Mouse (Mus musculus) CH12.LX (cell line): ENCODE measurements around the gene Ddah2. TPM values are rescaled to one million over a fixed set of nuclear protein-coding genes. Genes with fewer than 3 reads are reported as not detected.

ENCODE experiments used
- DNase-seq: peaks from one replicate; pipeline ENCODE4 v3.0.0-alpha.2; 2013; ENCODE audit errors: extremely low read depth
- H3K27ac ChIP-seq: 2 replicates; pipeline ENCODE4 v1.5.1; 2012; ENCODE audit warnings: low read depth, mild to moderate bottlenecking, control low read depth, moderate library complexity; ENCODE audit not compliant: insufficient read depth
- H3K27me3 ChIP-seq: replicated peaks from 2 replicates; pipeline ENCODE3; 2012; ENCODE audit warnings: inconsistent platforms
- H3K36me3 ChIP-seq, 2 experiments: replicated peaks in 1 of 2; 2 replicates each; pipeline versions ENCODE3 to v1.6.1; 2012; ENCODE audit warnings: inconsistent platforms in 1 of 2, low read length in 1 of 2, mild to moderate bottlenecking in 1 of 2, mixed read lengths in 1 of 2, moderate library complexity in 1 of 2; ENCODE audit not compliant: control insufficient read depth in 1 of 2, insufficient read depth in 1 of 2
- H3K4me1 ChIP-seq, 2 experiments: 2 replicates each; pipeline ENCODE4 v1.6.1; 2012; ENCODE audit warnings: inconsistent platforms in 1 of 2, moderate library complexity in 1 of 2; ENCODE audit not compliant: insufficient read depth in 2 of 2, control insufficient read depth in 1 of 2
- H3K4me2 ChIP-seq: 2 replicates; pipeline ENCODE4 v1.6.1; 2012; ENCODE audit warnings: low read depth, mild to moderate bottlenecking, control low read depth; ENCODE audit not compliant: poor library complexity, insufficient read depth, severe bottlenecking
- H3K4me3 ChIP-seq, 3 experiments: fragments of 150-350 bp in 1 of 3; sonication (generic) in 1 of 3; replicated peaks in 1 of 3; 2 replicates each; pipeline versions ENCODE3 to v1.5.1; 2011 to 2012; ENCODE audit warnings: low read depth in 2 of 3, low read length in 2 of 3, mild to moderate bottlenecking in 2 of 3, moderate library complexity in 2 of 3, control low read depth in 1 of 3, improper control_type of control experiment in 1 of 3, inconsistent platforms in 1 of 3, mixed read lengths in 1 of 3; ENCODE audit not compliant: poor library complexity in 1 of 3
- H3K79me2 ChIP-seq: replicated peaks from 2 replicates; pipeline ENCODE4 v1.6.1; 2012; ENCODE audit warnings: mild to moderate bottlenecking, moderate library complexity; ENCODE audit not compliant: control insufficient read depth, poor library complexity, insufficient read depth, severe bottlenecking; ENCODE audit errors: extremely low read depth
- H3K9ac ChIP-seq: 2 replicates; pipeline ENCODE4 v1.6.1; 2012; ENCODE audit warnings: low read depth, mild to moderate bottlenecking, control low read depth, moderate library complexity; ENCODE audit not compliant: insufficient read depth
- H3K9me3 ChIP-seq: replicated peaks from 2 replicates; pipeline ENCODE3; 2012; ENCODE audit warnings: low read length, inconsistent platforms, mixed read lengths
- BHLHE40 ChIP-seq: IDR thresholded peaks from 2 replicates; pipeline ENCODE4 v1.6.1; 2011; ENCODE audit warnings: mild to moderate bottlenecking, low read depth, low read length, improper control_type of control experiment
- CHD1 ChIP-seq: IDR thresholded peaks from 2 replicates; pipeline ENCODE4 v1.6.1; 2012; ENCODE audit warnings: low read depth, low read length, improper control_type of control experiment, inconsistent platforms
- CHD2 ChIP-seq: IDR thresholded peaks from 2 replicates; pipeline ENCODE4 v1.6.1; 2011; ENCODE audit warnings: low read length, improper control_type of control experiment
- CTCF ChIP-seq, 2 experiments: IDR thresholded peaks in 1 of 2; conservative IDR thresholded peaks in 1 of 2; 2 replicates each; pipeline ENCODE4 v1.5.1; 2011 to 2012; ENCODE audit warnings: low read depth in 2 of 2, low read length in 2 of 2, improper control_type of control experiment in 1 of 2, inconsistent platforms in 1 of 2, mild to moderate bottlenecking in 1 of 2, moderate library complexity in 1 of 2
- E2F4 ChIP-seq: IDR thresholded peaks from 2 replicates; pipeline ENCODE4 v1.6.1; 2011; ENCODE audit warnings: low read depth, low read length, improper control_type of control experiment; ENCODE audit not compliant: insufficient replicate concordance
- ELF1 ChIP-seq: IDR thresholded peaks from 2 replicates; pipeline ENCODE4 v1.6.1; 2014; ENCODE audit warnings: low read depth, mild to moderate bottlenecking, inconsistent platforms, low read length, improper control_type of control experiment
- EP300 ChIP-seq: IDR thresholded peaks from 2 replicates; pipeline ENCODE4 v1.6.1; 2011; ENCODE audit warnings: low read length, improper control_type of control experiment
- ETS1 ChIP-seq: conservative IDR thresholded peaks from 2 replicates; pipeline ENCODE4 v1.6.1; 2012; ENCODE audit warnings: low read depth, mild to moderate bottlenecking, inconsistent platforms, low read length, improper control_type of control experiment, moderate library complexity
- GABPA ChIP-seq: IDR thresholded peaks from 2 replicates; pipeline ENCODE4 v1.6.1; 2012; ENCODE audit warnings: low read depth, low read length, improper control_type of control experiment, inconsistent platforms; ENCODE audit not compliant: insufficient replicate concordance
- HCFC1 ChIP-seq: IDR thresholded peaks from 2 replicates; pipeline ENCODE4 v1.6.1; 2012; ENCODE audit warnings: low read depth, mild to moderate bottlenecking, inconsistent platforms, low read length, improper control_type of control experiment
- IRF4 ChIP-seq: IDR thresholded peaks from 2 replicates; pipeline ENCODE4 v1.6.1; 2014; ENCODE audit warnings: low read depth, mild to moderate bottlenecking, inconsistent platforms, low read length, improper control_type of control experiment
- JUN ChIP-seq: IDR thresholded peaks from 2 replicates; pipeline ENCODE4 v1.6.1; 2011; ENCODE audit warnings: low read depth, mild to moderate bottlenecking, low read length, improper control_type of control experiment, moderate library complexity; ENCODE audit not compliant: insufficient read depth
- JUND ChIP-seq: conservative IDR thresholded peaks from 2 replicates; pipeline ENCODE4 v1.6.1; 2011; ENCODE audit warnings: low read depth, low read length, improper control_type of control experiment
- KAT2A ChIP-seq: IDR thresholded peaks from 2 replicates; pipeline ENCODE4 v1.6.1; 2012; ENCODE audit warnings: low read length, improper control_type of control experiment, inconsistent platforms; ENCODE audit not compliant: insufficient replicate concordance
- MAFK ChIP-seq: IDR thresholded peaks from 2 replicates; pipeline ENCODE4 v1.6.1; 2011; ENCODE audit warnings: low read length, improper control_type of control experiment; ENCODE audit not compliant: insufficient replicate concordance
- MAZ ChIP-seq: IDR thresholded peaks from 2 replicates; pipeline ENCODE4 v1.6.1; 2012; ENCODE audit warnings: low read depth, mild to moderate bottlenecking, inconsistent platforms, low read length, improper control_type of control experiment, moderate library complexity
- MEF2A ChIP-seq: IDR thresholded peaks from 2 replicates; pipeline ENCODE4 v1.6.1; 2014; ENCODE audit warnings: low read depth, mild to moderate bottlenecking, inconsistent platforms, low read length, improper control_type of control experiment, borderline replicate concordance
- MXI1 ChIP-seq: IDR thresholded peaks from 2 replicates; pipeline ENCODE4 v1.6.1; 2011; ENCODE audit warnings: mild to moderate bottlenecking, low read depth, low read length, improper control_type of control experiment
- MYC ChIP-seq: IDR thresholded peaks from 2 replicates; pipeline ENCODE4 v1.6.1; 2011; ENCODE audit warnings: low read depth, mild to moderate bottlenecking, improper control_type of control experiment, low read length
- NELFE ChIP-seq: IDR thresholded peaks from 2 replicates; pipeline ENCODE4 v1.6.1; 2011; ENCODE audit warnings: low read depth, low read length, improper control_type of control experiment
- NRF1 ChIP-seq: IDR thresholded peaks from 2 replicates; pipeline ENCODE4 v1.6.1; 2014; ENCODE audit warnings: low read depth, mild to moderate bottlenecking, inconsistent platforms, low read length, improper control_type of control experiment, moderate library complexity
- PAX5 ChIP-seq: IDR thresholded peaks from 2 replicates; pipeline ENCODE4 v1.6.1; 2012; ENCODE audit warnings: low read length, inconsistent platforms, mixed read lengths
- POLR2A ChIP-seq: IDR thresholded peaks from 2 replicates; pipeline ENCODE4 v1.6.1; 2011; ENCODE audit warnings: low read depth, mild to moderate bottlenecking, improper control_type of control experiment, low read length
- RCOR1 ChIP-seq: conservative IDR thresholded peaks from 2 replicates; pipeline ENCODE4 v1.6.1; 2012; ENCODE audit warnings: low read depth, mild to moderate bottlenecking, inconsistent platforms, low read length, improper control_type of control experiment
- SMC3 ChIP-seq: IDR thresholded peaks from 2 replicates; pipeline ENCODE4 v1.6.1; 2011; ENCODE audit warnings: low read depth, low read length, improper control_type of control experiment
- TBP ChIP-seq: conservative IDR thresholded peaks from 2 replicates; pipeline ENCODE4 v1.6.1; 2011; ENCODE audit warnings: low read depth, low read length, improper control_type of control experiment
- UBTF ChIP-seq: IDR thresholded peaks from 2 replicates; pipeline ENCODE4 v1.6.1; 2012; ENCODE audit warnings: low read depth, mild to moderate bottlenecking, inconsistent platforms, low read length, improper control_type of control experiment, moderate library complexity
- USF1 ChIP-seq: IDR thresholded peaks from 2 replicates; pipeline ENCODE4 v1.6.1; 2014; ENCODE audit warnings: low read depth, mild to moderate bottlenecking, inconsistent platforms, low read length, improper control_type of control experiment
- USF2 ChIP-seq: conservative IDR thresholded peaks from 2 replicates; pipeline ENCODE4 v1.6.1; 2011; ENCODE audit warnings: low read depth, low read length, improper control_type of control experiment
- ZC3H11A ChIP-seq: IDR thresholded peaks from 2 replicates; pipeline ENCODE4 v1.6.1; 2012; ENCODE audit warnings: low read depth, mild to moderate bottlenecking, inconsistent platforms, low read length, improper control_type of control experiment
- ZNF384 ChIP-seq: IDR thresholded peaks from 2 replicates; pipeline ENCODE4 v1.6.1; 2012; ENCODE audit warnings: low read depth, low read length, improper control_type of control experiment, inconsistent platforms
- dilution Hi-C: fragments of 300-500 bp; cut with MboI; formaldehyde crosslinking; loops from 2 replicates; pipeline ENCODE4 v1.14.3; 2020; ENCODE audit warnings: low sequenced_read_pairs; ENCODE audit not compliant: extremely low pct_unique_long_range_greater_than_20kb, extremely low pct_ligation_motif_present
- in situ Hi-C: fragments of 300-500 bp; cut with MboI; formaldehyde crosslinking; loops from 3 replicates; pipeline ENCODE4 v1.14.3; 2019; ENCODE audit warnings: low sequenced_read_pairs, low pct_ligation_motif_present, low pct_unique_long_range_greater_than_20kb, mixed read lengths
- polyA plus RNA-seq: library from polyadenylated mRNA; unstranded; fragments of >175 nt; gene quantifications from 2 replicates; pipeline ENCODE4 v1.2.1, GENCODE M21; 2012; ENCODE audit warnings: low read depth; ENCODE audit not compliant: insufficient read length
- total RNA-seq, 2 experiments: library from RNA; depleted of rRNA; stranded (reverse); fragments of 300-350 nt in 1 of 2; fragments of >200 nt in 1 of 2; gene quantifications; 2 replicates each; pipeline ENCODE4 v1.2.3; 2012 to 2014

Ddah2 gene
- total and polyA plus RNA-seq, 3 experiments = 0.94 to 4.8 (median 3.4) TPM

- TF ChIP-seq NELFE = peak; percentile 59
- no peak for TF ChIP-seq KAT2A
- no peak for TF ChIP-seq E2F4
- TF ChIP-seq EP300 = no peak
- no peak for TF ChIP-seq MYC
- no peak for TF ChIP-seq JUN
- no peak for TF ChIP-seq RCOR1
- no peak for TF ChIP-seq IRF4
- TF ChIP-seq ELF1 = no peak
- TF ChIP-seq MAFK = no peak
- no peak for TF ChIP-seq USF1
Measured at GRCm38 (mm10) chr17:35045807-35046680, 12.8 kb upstream of the Ddah2 start (continued).

- Histone ChIP-seq H3K79me2 (peaks cover 7% of the 10 kb centered on the region; the same call in 1 of the 2 replicates), H3K4me1 (peaks cover 5 to 50% of the 10 kb centered on the region in 2 experiments; a peak in 3 of 4 replicates), H3K4me2 (peak within 1 kb of the TSS; percentile 97), H3K36me3 (peaks cover 0 to 2% of the 10 kb centered on the region in 2 experiments), H3K4me3 (peak within 1 kb of the TSS; percentile 48 to 67 (median 62)), H3K9ac (peak within 1 kb of the TSS; percentile 65), H3K27me3 (no peaks in the 10 kb centered on the region), H3K27ac (peak within 1 kb of the TSS; percentile 84), H3K9me3 (no peaks in the 10 kb centered on the region)
- peak; percentile 100 for DNase-seq
- dilution Hi-C loops = no loop called here
- in situ Hi-C loops = no loop called here
- TF ChIP-seq KAT2A (peak; percentile 55; the same call in 1 of the 2 replicates), SMC3 (no peak), CHD1 (peak; percentile 38), ETS1 (0 out of 2 replicates have a peak, but pooled peaks have one; percentile 9), E2F4 (peak; percentile 99), ZC3H11A (no peak), CTCF (conservative IDR thresholded peaks at IDR 0.05 in 1 of 2, IDR thresholded peaks at IDR 0.05 in 1 of 2; ENCODE audit: low read depth in 2 of 2, low read length in 2 of 2) (no peak), ELF1 (peak; percentile 67; the same call in 1 of the 2 replicates), PAX5 (no peak), MAFK (no peak), JUN (no peak), CHD2 (peak; percentile 85), POLR2A (peak; percentile 56), JUND (0 out of 2 replicates have a peak, but pooled peaks have one; percentile 10), MAZ (no peak), NRF1 (peak; percentile 59), ZNF384 (0 out of 2 replicates have a peak, but pooled peaks have one; percentile 2), BHLHE40 (no peak), NELFE (peak; percentile 58; the same call in 1 of the 2 replicates), HCFC1 (peak; percentile 33), MYC (0 out of 2 replicates have a peak, but pooled peaks have one; percentile 17), USF2 (no peak), MEF2A (peak; percentile 68), UBTF (0 out of 2 replicates have a peak, but pooled peaks have one; percentile 28), GABPA (no peak), EP300 (0 out of 2 replicates have a peak, but pooled peaks have one; percentile 34), TBP (peak; percentile 47; the same call in 1 of the 2 replicates), USF1 (no peak), MXI1 (peak; percentile 79)
Measured at GRCm38 (mm10) chr17:35046681-35047455, 12.0 kb upstream of the Ddah2 start, which contains the start of gene Msh5. Gene Msh5, minus strand, starts transcription at chr17:35046745.
